ENCODE assay signal across 12 mouse cellular contexts in genomic region chr9:47642663-47643062, GRCm38 (mm10).
DNase-seq lines count a peak whose midpoint lies in the region; ATAC-seq lines count a peak whose summit lies in the region.
"Had no signal": no experiment of that assay in that cellular context is flagged by ENCODE, and none has a peak within 500 bp of the region (broad histone marks: within the 10 kb centered on the region; RNA-seq: fewer than 3 reads in every experiment).

No protein-coding gene starts in this region.

- 41% methylated on average over 4 of the region's 4 CpGs for WGBS in embryonic facial prominence, embryonic 11.5 days
- 51% methylated on average over 4 of the region's 4 CpGs for WGBS in embryonic facial prominence, embryonic 10.5 days
- whole genome bisulfite sequencing in limb, embryonic 11.5 days, result 50% methylated on average over 4 of the region's 4 CpGs
- WGBS in limb, embryonic 10.5 days, result 55% methylated on average over 4 of the region's 4 CpGs
- 51% methylated on average over 4 of the region's 4 CpGs for WGBS in limb, embryonic 13.5 days
- WGBS in macrophage (ENCODE audit: missing documents), result 60% methylated on average over 4 of the region's 4 CpGs

- no peak overlapping the region for H3K9ac ChIP-seq in embryonic facial prominence, embryonic 11.5 days (replicated peaks; ENCODE audit: low read length)
- no peak overlapping the region for H3K9ac ChIP-seq in limb, embryonic 11.5 days (ENCODE audit: low read length)
- H3K9ac ChIP-seq in limb, embryonic 13.5 days, result no peak overlapping the region
- H3K9ac ChIP-seq: heart, embryonic 13.5 days; hindbrain, embryonic 13.5 days had no signal

- peaks cover 50% of the 10 kb centered on the region for H3K79me2 ChIP-seq in macrophage (ENCODE audit: inconsistent target)

- H3K27ac ChIP-seq in embryonic facial prominence, embryonic 11.5 days (replicated peaks; ENCODE audit: low read depth, low read length), result no peak overlapping the region
- no peak overlapping the region; the same call in none of the 2 replicates for H3K27ac ChIP-seq in embryonic facial prominence, embryonic 10.5 days (replicated peaks)
- no peak overlapping the region for H3K27ac ChIP-seq in limb, embryonic 11.5 days (replicated peaks; ENCODE audit: low read depth, low read length)
- no peak overlapping the region for H3K27ac ChIP-seq in limb, embryonic 10.5 days
- no peak overlapping the region for H3K27ac ChIP-seq in limb, embryonic 13.5 days
- H3K27ac ChIP-seq in macrophage, result 0 out of 2 replicates have a peak overlapping the region, but pooled peaks have one; percentile 10
- H3K27ac ChIP-seq: heart, embryonic 13.5 days; hindbrain, embryonic 13.5 days had no signal

- no peaks in the 10 kb centered on the region for H3K4me1 ChIP-seq in embryonic facial prominence, embryonic 11.5 days (ENCODE audit: control insufficient read depth, insufficient read depth, low read length)
- peaks cover 45% of the 10 kb centered on the region for H3K4me1 ChIP-seq in embryonic facial prominence, embryonic 10.5 days
- peaks cover 6% of the 10 kb centered on the region; the same call in 1 of the 2 replicates for H3K4me1 ChIP-seq in limb, embryonic 11.5 days (ENCODE audit: control insufficient read depth, insufficient read depth, low read length)
- peaks cover 38% of the 10 kb centered on the region for H3K4me1 ChIP-seq in limb, embryonic 10.5 days
- peaks cover 28% of the 10 kb centered on the region for H3K4me1 ChIP-seq in limb, embryonic 13.5 days

- no peaks in the 10 kb centered on the region for H3K9me3 ChIP-seq in embryonic facial prominence, embryonic 11.5 days (replicated peaks; ENCODE audit: control insufficient read depth, low read length)
- H3K9me3 ChIP-seq in embryonic facial prominence, embryonic 10.5 days, result no peaks in the 10 kb centered on the region
- H3K9me3 ChIP-seq in limb, embryonic 11.5 days (ENCODE audit: control insufficient read depth, low read length), result no peaks in the 10 kb centered on the region
- H3K9me3 ChIP-seq in limb, embryonic 10.5 days (replicated peaks), result no peaks in the 10 kb centered on the region
- no peaks in the 10 kb centered on the region for H3K9me3 ChIP-seq in limb, embryonic 13.5 days
- H3K9me3 ChIP-seq: heart, embryonic 13.5 days; hindbrain, embryonic 13.5 days had no signal

- H3K36me3 ChIP-seq in embryonic facial prominence, embryonic 11.5 days (replicated peaks; ENCODE audit: control insufficient read depth, insufficient read depth, low read depth, low read length), result no peaks in the 10 kb centered on the region
- no peaks in the 10 kb centered on the region for H3K36me3 ChIP-seq in embryonic facial prominence, embryonic 10.5 days (replicated peaks)
- H3K36me3 ChIP-seq in limb, embryonic 11.5 days (ENCODE audit: control insufficient read depth, insufficient read depth, low read length), result no peaks in the 10 kb centered on the region
- H3K36me3 ChIP-seq in limb, embryonic 10.5 days, result no peaks in the 10 kb centered on the region
- no peaks in the 10 kb centered on the region for H3K36me3 ChIP-seq in limb, embryonic 13.5 days
- H3K36me3 ChIP-seq in macrophage (ENCODE audit: inconsistent target), result no peaks in the 10 kb centered on the region
- H3K36me3 ChIP-seq: heart, embryonic 13.5 days; hindbrain, embryonic 13.5 days had no signal

- H3K4me3 ChIP-seq in embryonic facial prominence, embryonic 11.5 days (ENCODE audit: low read depth, low read length), result no peak overlapping the region
- H3K4me3 ChIP-seq in embryonic facial prominence, embryonic 10.5 days, result no peak overlapping the region
- H3K4me3 ChIP-seq in limb, embryonic 11.5 days (ENCODE audit: low read depth, low read length), result no peak overlapping the region
- no peak overlapping the region for H3K4me3 ChIP-seq in limb, embryonic 10.5 days
- H3K4me3 ChIP-seq in limb, embryonic 13.5 days, result no peak overlapping the region
- H3K4me3 ChIP-seq in macrophage (ENCODE audit: inconsistent target), result no peak overlapping the region
- H3K4me3 ChIP-seq: heart, embryonic 13.5 days; hindbrain, embryonic 13.5 days had no signal

- ATAC-seq in embryonic facial prominence, embryonic 11.5 days (replicated peaks; ENCODE audit: insufficient number of reproducible peaks, low FRiP score, low TSS enrichment, low read depth), result no peak
- no peak for ATAC-seq in limb, embryonic 11.5 days (ENCODE audit: insufficient number of reproducible peaks, low FRiP score, low TSS enrichment, low read depth)
- ATAC-seq in limb, embryonic 13.5 days (ENCODE audit: low FRiP score, low read depth), result 0 out of 2 replicates have a peak, but pooled peaks have one; percentile 48

- peak; percentile 42 for DNase-seq in embryonic facial prominence, embryonic 11.5 days (ENCODE audit: low spot score)
- DNase-seq in embryonic facial prominence, embryonic 10.5 days (ENCODE audit: low spot score), result no peak
- peak; percentile 22 for DNase-seq in limb, embryonic 11.5 days (ENCODE audit: low spot score)
- no peak for DNase-seq in limb, embryonic 10.5 days (ENCODE audit: low spot score)
- no peak for DNase-seq in right cerebral cortex, postnatal 4 days
- DNase-seq in natural killer cell, adult 2 months (ENCODE audit: low spot score in 2 of 2), result no peak
- DNase-seq: cerebellum, adult 18-20 months; thymus, adult 18-20 months had no signal

- no peak overlapping the region for H3K4me2 ChIP-seq in embryonic facial prominence, embryonic 11.5 days (ENCODE audit: low read depth, low read length)
- H3K4me2 ChIP-seq in limb, embryonic 11.5 days (ENCODE audit: low read depth, severe bottlenecking), result no peak overlapping the region
- no peak overlapping the region for H3K4me2 ChIP-seq in limb, embryonic 13.5 days (replicated peaks)
- H3K4me2 ChIP-seq: heart, embryonic 13.5 days; hindbrain, embryonic 13.5 days had no signal

- H3K27me3 ChIP-seq in embryonic facial prominence, embryonic 11.5 days (ENCODE audit: control insufficient read depth, insufficient read depth, low read length), result no peaks in the 10 kb centered on the region
- H3K27me3 ChIP-seq in embryonic facial prominence, embryonic 10.5 days (replicated peaks; ENCODE audit: low read depth, poor library complexity, severe bottlenecking), result no peaks in the 10 kb centered on the region
- H3K27me3 ChIP-seq in limb, embryonic 11.5 days (ENCODE audit: control insufficient read depth, insufficient read depth, low read length), result no peaks in the 10 kb centered on the region
- no peaks in the 10 kb centered on the region for H3K27me3 ChIP-seq in limb, embryonic 10.5 days (ENCODE audit: low read depth, poor library complexity, severe bottlenecking)
- H3K27me3 ChIP-seq in limb, embryonic 13.5 days, result no peaks in the 10 kb centered on the region
- H3K27me3 ChIP-seq: heart, embryonic 13.5 days; hindbrain, embryonic 13.5 days had no signal

Comparison
In these comparisons a context has a peak if more than half of its experiments do, and no peak if none do; other contexts are left out.
1. DNase-seq: peak in embryonic facial prominence, embryonic 11.5 days (single experiment) and limb, embryonic 11.5 days (single experiment); none in embryonic facial prominence, embryonic 10.5 days (single experiment), limb, embryonic 10.5 days (single experiment), right cerebral cortex, postnatal 4 days (single experiment) and natural killer cell, adult 2 months (0 of 2).